Mouse (Mus musculus) spleen, postnatal 10 days (tissue): ENCODE measurements at regions not wholly inside any gene's neighbourhood (a gene's known extent, or its start where the extent isn't known, plus 50 kb on each side); places are given as distances from the start of the nearest gene placed in this dataset.

Source experiments
- DNase-seq, 2 experiments: peaks; one replicate each; pipeline ENCODE4 v3.0.0; 2021 to 2022; ENCODE audit warnings: low spot score in 2 of 2

DNA sequence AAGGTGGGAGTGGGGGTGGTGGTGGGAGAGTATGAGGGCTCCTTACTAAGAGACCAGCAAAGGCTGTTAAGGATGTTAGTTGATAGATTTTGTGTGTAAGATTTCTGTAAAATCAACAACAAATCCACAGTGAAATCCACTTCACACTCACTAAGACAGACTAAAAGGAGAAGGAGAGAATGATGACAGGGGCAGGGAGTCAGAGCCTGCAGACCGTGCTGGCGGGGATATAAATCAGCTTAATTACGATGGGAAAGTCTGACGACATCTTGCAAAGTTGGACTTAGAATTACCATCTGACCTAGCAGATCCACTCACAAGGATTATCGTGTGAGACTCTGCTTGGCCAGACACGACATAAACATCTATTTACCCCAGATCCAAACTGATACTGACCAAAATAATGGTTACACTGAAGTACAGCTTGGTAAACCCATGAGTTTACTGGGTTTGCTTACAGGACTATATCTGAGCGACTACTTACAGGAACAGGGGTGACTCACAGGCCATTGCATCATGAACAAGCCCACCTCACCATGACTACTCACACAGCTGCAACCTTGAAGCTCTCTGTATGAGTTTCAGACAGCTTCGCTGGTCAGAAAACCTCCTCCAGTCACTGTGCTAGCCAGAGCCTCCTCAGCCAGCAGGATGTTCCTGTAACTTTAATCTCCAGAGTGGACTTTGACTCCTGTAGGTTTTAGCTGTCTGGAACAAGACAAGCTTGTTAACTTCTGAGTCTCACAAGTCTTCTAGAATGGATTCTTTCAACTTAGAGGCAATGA, 50.5 kb upstream of the Ednra start:
- no peak for DNase-seq

DNA sequence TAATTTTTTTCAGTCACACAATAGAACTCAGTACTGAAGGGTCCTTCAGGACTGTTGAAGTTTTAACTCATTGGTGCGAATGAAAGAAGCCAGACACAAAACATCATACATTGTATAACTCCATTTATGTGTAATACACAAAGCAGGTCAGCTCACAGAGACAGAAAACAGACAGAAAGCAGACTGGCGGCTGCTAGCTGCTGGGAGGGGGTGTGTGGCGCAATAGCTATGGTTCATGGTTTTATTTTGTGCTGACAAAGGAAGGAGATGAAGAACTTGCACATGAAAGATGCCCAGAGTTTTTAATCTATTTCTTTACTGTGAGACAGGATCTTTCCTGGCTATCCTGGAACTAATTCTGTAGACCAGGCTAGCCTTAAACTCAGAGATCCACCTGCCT, 51.3 kb upstream of the Ednra start:
- DNase-seq: no peak

DNA sequence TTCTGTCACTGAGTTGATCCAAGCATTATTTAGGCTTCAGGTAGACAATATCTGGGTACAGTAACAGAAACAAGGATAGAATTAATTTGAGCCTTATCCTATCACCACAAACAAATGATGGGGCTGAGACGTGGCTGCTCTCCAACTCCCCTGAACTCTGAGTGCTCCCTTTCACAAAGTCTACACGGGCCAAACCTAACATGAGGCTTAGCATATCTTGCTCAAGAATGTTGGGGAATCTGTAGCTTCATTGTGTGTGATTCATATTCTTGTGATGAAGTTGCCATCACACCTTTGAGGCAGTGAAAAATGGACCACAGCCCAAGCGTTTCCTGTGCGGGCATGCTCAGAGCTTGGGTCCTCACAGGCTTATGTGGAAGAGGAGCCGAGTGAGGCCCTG, 53.3 kb upstream of the Ednra start:
- no peak for DNase-seq

- DNase-seq: no peak
Observed at GRCm38 (mm10) chr8:77785676-77786255, 61.5 kb upstream of the Ednra start.

GRCm38 (mm10) chr8:77794911-77795310, 70.6 kb upstream of the Ednra start:
- no peak for DNase-seq

- no peak for DNase-seq
Observed at GRCm38 (mm10) chr8:77803147-77803903, 79.1 kb upstream of the Ednra start.

GRCm38 (mm10) chr8:77804536-77804935, 80.3 kb upstream of the Ednra start:
- no peak for DNase-seq

- DNase-seq: no peak
Observed at GRCm38 (mm10) chr8:77804956-77805355, 80.7 kb upstream of the Ednra start.

DNA sequence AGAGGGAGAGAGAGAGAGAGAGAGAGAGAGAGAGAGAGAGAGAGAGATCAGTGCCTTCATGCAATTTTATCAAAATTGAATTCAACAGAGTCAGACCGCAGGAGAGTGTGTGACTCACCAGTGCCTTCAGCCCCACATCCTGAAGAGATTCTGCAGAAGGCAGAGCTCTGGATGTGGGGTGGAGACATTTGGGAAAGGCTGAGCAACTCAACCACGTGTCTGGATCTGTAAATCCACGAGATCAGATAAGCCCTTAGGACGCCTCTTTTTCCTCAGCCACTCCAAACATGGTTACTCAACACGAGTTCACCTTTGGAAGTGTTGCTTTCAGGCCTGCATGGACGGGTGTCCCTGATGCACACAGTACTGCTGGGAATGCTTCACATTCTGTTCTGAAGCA, 81.4 kb upstream of the Ednra start:
- no peak for DNase-seq

DNA sequence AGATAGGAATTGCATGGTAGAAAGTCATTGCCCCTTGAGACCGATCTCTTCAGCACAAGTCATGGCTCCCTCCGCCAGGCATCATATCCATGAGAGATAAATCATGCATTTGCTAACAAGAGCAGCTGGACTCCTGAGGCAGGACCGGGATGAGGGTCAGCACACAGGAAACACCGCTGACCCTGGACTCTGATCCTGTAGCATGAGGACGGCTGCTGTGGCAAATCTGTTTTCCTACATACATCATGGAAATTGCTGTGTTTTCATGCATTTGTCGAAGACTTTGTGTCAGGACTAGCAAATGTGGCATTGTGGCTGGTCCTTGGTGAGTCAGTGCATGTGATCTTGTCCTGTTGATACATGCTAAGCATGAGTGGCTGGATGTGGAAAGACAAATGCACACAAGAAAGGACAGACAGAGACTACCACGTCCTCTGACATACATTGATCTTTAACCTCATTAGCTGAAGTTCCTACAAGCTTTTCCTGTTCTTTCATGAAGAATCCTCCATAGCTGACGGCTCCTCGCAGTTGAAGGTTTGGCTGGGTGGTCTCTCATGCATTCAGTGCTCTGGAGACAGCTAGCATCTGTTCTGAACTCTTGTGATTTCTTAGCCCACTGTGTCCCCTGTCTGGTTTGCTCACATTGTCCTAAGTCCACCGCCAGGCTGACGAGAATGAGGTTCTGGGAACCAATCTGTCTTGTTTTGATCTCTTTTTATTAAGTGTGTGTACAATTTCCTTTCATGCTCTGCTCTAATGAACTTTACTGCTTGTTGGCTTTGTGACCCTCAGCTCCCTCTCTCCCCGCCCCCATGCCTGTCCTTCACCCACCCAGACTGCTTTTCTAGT, 90.8 kb upstream of the Ednra start:
- DNase-seq: no peak

- no peak for DNase-seq
Observed at GRCm38 (mm10) chr8:77815648-77815971, 91.3 kb upstream of the Ednra start.

DNA sequence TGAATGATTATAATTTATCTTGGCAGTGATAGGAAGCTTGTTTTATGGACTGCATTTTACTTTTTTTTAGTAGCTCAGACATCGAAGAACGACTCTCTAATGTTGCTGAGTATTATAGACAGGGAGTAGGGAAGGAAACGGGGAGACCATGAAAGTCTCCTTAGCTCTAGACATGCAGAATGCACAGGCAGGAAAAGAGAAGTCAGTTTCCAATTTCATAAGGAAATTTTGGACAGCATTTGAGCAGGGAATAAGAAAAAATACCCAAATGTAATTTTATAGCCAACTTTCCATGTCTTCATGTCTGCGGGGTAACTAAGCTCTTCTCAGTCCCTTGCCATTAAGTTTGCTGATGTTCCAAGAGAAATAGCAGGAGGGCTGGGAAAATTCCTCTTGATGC, 92.0 kb upstream of the Ednra start:
- no peak for DNase-seq

- no peak for DNase-seq
Observed at GRCm38 (mm10) chr8:77825786-77826185, 101.5 kb upstream of the Ednra start.

DNA sequence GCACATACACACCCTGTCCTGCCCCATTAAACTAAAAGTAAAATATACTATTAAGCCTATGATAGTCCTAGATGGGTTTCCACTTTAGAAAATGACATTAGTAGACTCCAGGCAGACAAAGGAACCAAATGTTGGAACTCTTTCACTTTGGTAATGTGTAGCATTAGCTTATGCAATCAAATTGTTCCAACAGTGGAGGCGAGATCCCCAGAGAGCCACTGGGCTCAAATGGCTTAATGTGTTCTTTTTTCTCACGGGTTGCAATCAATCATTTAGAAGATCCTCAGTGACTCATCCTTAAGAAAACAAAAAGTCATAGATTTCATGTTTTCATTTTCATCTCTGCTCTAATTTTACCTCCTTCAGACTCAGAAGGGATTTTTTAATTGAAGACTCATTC, 102.0 kb upstream of the Ednra start:
- DNase-seq: no peak

- DNase-seq: no peak
Observed at GRCm38 (mm10) chr8:77828079-77828478, 103.8 kb upstream of the Ednra start.

GRCm38 (mm10) chr8:77829126-77829748, 105.0 kb upstream of the Ednra start:
- DNase-seq: no peak

DNA sequence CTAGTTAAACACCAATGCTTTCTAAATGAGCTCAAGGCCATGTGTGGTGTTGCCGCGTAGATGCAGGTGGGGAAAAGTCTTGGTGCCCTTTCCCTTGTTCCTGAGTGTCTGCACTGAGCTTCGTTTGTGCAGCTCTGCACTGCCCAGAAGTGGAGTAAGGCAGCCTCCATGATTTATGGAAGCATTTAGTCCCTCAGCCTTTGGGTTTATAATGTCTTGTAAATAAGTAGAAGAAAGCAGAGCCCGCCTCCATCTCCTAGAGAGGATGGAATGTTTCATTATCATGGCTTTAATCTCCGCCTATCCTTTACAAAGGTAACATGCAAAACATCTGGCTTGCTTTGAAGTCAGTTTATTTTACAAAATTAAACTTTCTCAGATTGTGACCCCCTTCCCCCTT, 105.5 kb upstream of the Ednra start:
- no peak for DNase-seq

- no peak for DNase-seq
Observed at GRCm38 (mm10) chr8:77834283-77834682, 110.0 kb upstream of the Ednra start.

DNA sequence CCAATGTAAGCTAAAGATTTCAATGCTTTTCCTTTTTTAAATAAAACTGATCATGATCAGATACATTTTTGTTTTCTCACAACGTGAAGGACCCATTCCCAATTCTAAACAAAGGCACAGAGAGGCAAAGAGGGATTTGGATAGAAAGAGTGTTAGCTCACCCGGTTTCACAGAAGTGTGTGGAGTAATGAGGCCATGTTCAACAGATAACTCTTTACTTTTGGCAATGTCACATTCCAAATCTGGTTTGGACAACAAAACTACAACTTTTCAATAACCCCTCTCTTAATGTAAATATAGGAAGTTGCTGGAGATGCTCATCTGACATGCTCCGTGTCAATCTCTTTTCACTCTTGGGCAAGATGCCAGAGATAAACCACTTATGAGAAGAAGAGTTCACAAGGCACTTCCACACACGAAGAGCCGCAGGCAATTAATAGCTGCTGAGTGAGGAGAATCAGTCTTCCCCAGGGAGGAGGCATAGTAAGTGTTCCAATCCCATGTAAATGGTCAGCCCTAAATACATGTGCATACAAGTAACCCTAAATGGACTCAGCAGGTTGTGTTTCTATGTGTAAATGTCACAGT, 112.7 kb upstream of the Ednra start:
- no peak for DNase-seq

GRCm38 (mm10) chr8:77842392-77843139, 118.3 kb upstream of the Ednra start:
- no peak for DNase-seq

DNA sequence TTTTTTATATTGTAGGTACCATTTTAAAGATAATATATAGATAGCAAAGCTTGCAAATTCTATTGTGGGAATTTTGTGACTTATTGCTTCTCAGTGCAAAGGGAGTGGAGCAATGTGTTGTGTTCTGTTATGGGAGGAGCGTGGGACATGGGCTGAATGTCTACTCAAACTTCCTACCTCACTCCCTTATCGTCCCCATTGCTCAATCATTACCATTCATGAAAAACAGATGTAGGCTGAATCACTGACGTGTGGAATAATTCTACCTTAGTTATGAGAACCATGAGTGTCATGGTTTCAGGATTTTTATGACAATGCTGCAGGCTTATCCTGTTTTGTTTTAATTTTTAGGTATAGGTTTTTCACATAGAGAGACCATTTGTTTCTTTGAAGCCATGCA, 119.0 kb upstream of the Ednra start:
- DNase-seq: no peak
